Mouse (Mus musculus): ENCODE data around the gene Dcdc2b.

Gene Dcdc2b

DNA sequence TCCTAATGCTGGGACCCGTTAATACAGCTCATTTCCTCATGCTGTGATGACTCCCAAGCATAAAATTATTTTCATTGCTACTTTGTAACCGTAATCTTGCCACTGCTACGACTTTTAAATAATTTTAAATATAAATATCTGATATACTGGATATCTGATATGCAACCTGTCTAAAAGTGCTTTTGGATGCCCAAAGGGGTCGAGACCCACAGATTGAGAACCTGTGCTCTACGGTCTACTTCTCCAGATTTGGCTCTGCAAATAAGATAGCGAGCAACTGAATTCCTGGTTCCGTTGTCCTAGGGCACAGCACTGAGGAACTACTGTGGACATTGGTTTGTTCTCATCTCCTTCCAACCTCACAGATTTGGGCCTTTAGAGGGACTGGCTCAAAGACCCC is 36.4 kb downstream of the Dcdc2b start:
- no peak for DNase-seq

DNA sequence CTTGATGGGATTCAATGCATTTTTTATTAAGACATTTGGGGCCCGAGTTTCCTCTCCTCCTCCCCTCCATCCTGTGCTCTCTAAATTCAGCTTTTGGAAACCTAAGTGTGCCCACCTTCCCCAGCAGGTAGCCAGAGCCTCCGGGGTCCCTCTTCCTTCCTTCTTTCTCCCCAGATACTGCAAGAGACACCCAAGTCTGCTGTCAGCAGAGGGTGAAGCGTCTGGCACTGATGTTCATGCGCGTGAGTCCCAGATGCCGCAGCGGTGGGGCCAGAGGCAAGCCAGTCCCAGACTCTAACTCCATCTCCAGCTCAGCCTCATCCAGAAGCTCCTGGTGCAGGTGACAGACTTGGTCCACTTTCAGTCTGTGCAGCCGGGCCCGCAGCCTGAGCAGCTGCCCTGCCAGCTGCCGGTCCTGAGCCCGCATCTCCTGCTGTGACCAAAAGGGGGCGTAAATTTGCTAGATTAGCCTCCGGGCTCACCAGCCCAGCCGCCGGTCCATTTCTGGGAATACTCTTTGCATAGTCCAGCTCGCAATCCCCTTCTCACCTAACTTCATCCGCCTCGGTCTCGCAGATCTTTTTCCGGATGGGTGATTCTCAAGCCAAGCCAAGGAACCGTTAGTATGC is 37.1 kb downstream of the Dcdc2b start:
- peak; percentile 59 to 78 for DNase-seq

GRCm38 (mm10) chr4:129575171-129575844 is 38.7 kb downstream of the Dcdc2b start:
- peak in 1 of 2 experiments; percentile 24 for DNase-seq

DNA sequence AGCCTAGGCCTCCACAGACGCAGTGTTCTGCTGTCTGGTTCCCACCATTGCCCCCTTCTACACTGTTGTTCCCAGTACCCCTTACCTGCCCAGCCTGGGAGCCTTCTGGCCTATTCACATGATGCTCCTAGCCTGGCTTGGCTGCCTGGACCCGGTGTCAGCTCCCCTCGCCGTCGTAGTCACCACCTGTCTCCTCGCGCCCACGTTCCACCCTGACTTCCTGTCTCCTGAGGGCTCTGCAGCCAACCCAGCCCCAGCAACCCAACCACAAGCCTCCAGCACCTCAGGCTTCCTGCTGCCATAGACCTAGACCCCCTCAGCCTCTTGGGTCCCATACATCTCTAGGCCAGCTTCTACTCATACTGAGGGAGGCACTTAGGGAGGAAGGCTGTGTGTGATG is 40.6 kb downstream of the Dcdc2b start, which contains the start of gene Lck:
Gene Lck, minus strand, starts transcription at position 212 of the 400 bp plus-strand sequence.
- no peak for DNase-seq

- no peak for DNase-seq
These were observed 41.0 kb downstream of the Dcdc2b start for GRCm38 (mm10) chr4:129573093-129573370.

DNA sequence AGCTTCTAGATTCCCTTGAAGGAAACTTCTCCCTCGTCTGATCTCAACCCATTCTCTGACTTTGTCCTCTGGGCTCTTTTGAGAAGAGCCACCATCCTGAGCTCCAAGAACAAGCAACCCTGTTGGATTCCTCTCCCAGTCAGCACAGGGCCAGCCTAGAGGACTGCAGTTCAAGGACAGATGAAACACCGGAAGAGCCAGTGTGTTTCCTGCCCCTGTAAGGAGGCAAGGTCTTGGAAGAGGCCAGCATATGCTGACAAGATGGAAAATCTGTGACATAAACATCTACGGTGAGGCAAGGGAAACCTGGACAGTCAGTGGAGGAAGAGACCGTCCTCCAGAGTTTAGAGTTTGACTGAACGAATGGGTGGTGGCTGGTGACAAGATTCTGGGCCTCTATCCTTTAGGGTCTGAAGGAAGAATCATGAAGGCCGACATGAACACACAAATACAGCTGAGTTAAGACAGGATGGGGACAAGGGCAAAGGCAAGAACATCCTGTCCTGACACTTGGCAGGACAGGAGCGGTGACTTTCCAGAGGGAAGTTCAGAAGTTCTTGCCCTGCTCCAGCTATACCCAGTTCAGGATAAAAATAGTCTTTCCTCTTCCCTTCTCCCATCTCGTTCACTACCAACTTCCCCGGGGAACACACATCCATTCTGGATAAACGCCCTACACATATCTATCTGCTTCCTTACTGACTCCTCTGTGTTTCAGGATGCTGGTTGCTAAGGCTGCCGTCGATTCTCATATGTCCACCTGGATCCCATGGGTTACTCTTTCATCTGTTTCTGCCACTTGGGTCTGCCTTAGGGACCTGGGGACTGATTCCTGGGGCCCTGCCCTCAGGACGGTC is 41.6 kb downstream of the Dcdc2b start:
- peak in 1 of 2 experiments; percentile 17 for DNase-seq

DNA sequence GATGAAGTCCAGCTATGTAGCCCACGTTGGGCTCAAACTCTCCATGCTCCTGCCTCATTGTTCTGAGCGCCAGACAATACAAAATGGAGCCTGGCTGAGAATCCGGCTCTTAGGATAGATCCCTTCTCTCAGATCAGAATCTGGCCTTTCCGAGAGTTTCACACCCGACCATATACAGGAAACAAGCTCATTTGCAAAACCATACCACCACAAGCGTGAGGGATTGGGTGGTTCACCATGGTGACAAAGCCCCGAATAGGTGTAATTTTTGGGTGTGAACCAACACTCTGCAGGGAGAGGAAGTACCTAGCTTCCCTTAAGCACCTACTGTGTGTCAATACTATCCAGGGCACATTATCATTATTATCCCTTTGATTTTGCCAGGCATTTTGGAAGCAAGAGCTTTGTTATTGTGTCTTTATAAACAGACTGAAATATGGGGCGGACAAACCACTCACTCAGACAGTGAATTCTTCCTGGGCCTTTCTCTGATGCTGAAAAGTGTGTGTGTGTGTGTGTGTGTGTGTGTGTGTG is 42.4 kb downstream of the Dcdc2b start:
- no peak for DNase-seq

GRCm38 (mm10) chr4:129570028-129570427 is 44.0 kb downstream of the Dcdc2b start:
- no peak for DNase-seq

GRCm38 (mm10) chr4:129568366-129568765 is 45.7 kb downstream of the Dcdc2b start:
- no peak for DNase-seq

- no peak for DNase-seq
These were observed 48.9 kb downstream of the Dcdc2b start for GRCm38 (mm10) chr4:129565139-129565538.

- DNase-seq: no peak
These were observed 50.3 kb downstream of the Dcdc2b start for GRCm38 (mm10) chr4:129563718-129564117.

DNA sequence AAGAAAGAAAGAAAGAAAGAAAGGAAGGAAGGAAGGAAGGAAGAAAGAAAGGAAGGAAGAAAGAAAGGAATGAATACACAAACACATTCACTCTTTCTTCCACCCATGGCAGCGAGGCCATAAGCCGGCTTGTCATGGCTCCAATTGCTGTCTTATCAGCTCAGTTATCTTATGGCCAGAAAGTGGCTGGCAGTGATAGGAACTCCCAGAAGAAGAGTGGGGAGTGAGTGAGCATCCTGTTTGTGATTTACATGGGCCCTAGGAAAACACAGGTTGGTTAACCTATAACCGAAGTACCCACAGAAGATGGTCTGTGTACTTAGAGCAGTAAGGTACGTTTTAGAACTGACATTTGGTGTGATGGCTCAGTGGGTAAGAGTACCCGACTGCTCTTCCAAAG is 52.9 kb downstream of the Dcdc2b start:
- DNase-seq: no peak

Measured in kidney, adult 8-10 months (tissue).